Mouse (Mus musculus): ENCODE data around the gene Kif6.
A peak's percentile ranks its signal among the peaks of the same experiment; 100 is the strongest.

Kif6 gene

GRCm38 (mm10) chr17:49788187-49788974 is 173.4 kb downstream of the Kif6 start:
- no peak for DNase-seq (ENCODE audit: low spot score in 2 of 2)

DNA sequence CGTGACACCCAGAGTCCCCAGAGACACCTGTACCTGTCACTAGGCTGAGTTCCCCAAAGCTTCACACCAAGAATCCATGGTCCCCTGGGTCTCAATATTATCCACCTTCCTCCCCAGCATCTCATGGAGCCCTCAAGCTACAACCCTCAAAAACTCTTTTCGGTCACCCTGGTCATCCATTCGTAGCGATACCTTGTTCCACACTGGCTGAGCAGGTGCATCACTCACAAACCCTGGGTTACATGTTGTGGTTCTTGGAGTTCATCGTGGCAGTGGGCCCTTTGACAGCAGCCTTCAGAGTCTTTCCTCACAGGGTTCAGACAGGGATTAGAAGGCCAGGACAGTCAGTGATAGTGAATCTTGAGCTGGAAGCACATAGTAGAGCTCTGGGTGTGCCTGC is 176.6 kb downstream of the Kif6 start:
- no peak for DNase-seq (ENCODE audit: low spot score in 2 of 2)

GRCm38 (mm10) chr17:49792217-49792743 is 177.3 kb downstream of the Kif6 start:
- DNase-seq (ENCODE audit: low spot score in 2 of 2) = no peak

- DNase-seq (ENCODE audit: low spot score in 2 of 2) = no peak
These were observed 178.0 kb downstream of the Kif6 start for GRCm38 (mm10) chr17:49792946-49793345.

GRCm38 (mm10) chr17:49793965-49794364 is 179.0 kb downstream of the Kif6 start:
- no peak for DNase-seq (ENCODE audit: low spot score in 2 of 2)

DNA sequence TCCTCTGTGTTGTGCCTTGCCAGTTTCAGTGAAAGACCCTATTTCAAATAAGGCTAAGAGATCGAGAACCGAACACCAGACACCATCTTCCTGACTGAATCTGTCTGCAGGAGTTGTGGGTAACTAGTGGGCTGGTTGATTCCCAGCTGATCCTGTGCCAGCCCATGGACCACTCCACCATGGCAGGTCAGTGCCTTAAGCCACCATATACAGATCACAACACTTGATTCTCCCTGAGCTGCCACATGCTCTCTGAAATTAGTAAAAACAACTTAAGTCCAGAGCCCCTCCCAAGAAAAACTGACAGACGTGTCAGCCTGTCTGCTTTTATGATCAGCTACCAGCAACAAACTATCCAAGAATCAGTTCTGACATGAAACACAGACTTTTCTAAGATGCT is 180.3 kb downstream of the Kif6 start:
- DNase-seq (ENCODE audit: low spot score in 2 of 2) = no peak

GRCm38 (mm10) chr17:49796116-49796515 is 181.2 kb downstream of the Kif6 start:
- no peak for DNase-seq (ENCODE audit: low spot score in 2 of 2)

GRCm38 (mm10) chr17:49799168-49799567 is 184.2 kb downstream of the Kif6 start:
- peak in 1 of 2 experiments; percentile 7 for DNase-seq (ENCODE audit: low spot score in 2 of 2)

- DNase-seq (ENCODE audit: low spot score in 2 of 2) = no peak
These were observed 185.2 kb downstream of the Kif6 start for GRCm38 (mm10) chr17:49800157-49800556.

- DNase-seq (ENCODE audit: low spot score in 2 of 2) = no peak
These were observed 192.5 kb downstream of the Kif6 start for GRCm38 (mm10) chr17:49807461-49807860.

DNA sequence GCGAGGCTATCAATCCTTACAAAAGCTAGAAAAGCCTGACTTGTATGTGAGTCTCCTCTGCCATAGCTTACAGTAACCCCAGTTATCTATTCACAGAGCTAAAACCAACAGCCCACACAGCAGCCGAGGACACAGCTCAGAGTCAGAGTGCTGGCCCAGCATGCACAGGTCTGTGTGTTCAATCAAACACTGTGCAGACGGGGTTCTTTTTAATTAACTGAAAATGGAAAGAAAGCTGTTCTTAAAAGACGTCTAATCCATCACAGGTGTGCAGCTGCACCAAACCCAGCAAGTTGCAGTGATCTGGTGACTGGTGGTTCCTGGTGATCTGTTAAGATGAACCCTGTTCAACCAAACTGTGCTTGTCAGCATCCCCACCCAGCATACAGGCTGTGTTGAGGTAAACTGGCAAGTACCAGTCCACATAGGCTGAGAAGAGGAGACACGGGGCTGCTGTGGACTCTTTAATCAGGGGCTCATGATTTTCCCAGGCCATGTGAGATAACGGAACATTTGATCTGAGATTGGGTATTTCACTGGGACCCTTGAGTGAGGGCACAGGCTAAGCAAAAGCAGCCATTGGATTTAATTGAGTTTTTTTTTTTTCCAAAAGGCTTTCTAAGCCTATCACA is 193.9 kb downstream of the Kif6 start:
- no peak for DNase-seq (ENCODE audit: low spot score in 2 of 2)

DNA sequence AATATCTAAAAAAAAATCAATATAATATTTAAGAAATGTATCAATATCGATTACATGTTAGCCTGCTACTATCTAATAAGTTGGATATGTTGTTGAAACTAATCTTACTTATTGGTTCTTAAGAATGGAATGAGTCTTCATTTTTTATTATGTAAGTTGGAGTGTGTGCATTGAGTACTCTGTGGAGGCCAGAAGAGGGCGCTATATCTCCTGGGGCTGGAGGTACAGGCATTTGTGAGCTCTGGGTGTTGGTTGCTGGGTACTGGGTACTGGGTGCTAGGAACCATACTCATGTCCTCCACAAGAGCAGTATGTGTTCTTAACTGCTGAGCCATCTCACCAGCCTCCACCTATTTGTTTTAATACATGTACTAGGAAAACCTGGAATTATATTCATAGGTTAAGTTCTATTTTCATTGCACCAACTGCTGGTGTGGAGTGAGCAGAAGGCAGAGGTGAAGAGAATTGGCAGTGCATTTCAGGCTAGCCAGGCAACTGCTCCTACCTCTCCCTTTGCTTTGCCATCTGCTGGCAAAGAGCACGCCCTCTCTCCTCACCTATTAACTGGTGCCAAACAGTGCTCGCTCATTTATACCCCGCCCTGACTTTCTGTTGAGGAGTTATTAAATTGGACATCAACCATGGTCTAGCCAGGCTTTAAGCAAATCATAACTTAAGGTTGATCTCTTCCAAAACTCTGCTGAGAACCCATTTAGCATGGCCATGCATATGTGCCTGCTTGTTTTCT is 199.1 kb downstream of the Kif6 start:
- no peak for DNase-seq (ENCODE audit: low spot score in 2 of 2)

GRCm38 (mm10) chr17:49816067-49816565 is 201.2 kb downstream of the Kif6 start:
- DNase-seq (ENCODE audit: low spot score in 2 of 2) = no peak

- DNase-seq (ENCODE audit: low spot score in 2 of 2) = no peak
These were observed 201.8 kb downstream of the Kif6 start for GRCm38 (mm10) chr17:49816703-49817102.

- no peak for DNase-seq (ENCODE audit: low spot score in 2 of 2)
These were observed 205.3 kb downstream of the Kif6 start for GRCm38 (mm10) chr17:49820203-49820602.

GRCm38 (mm10) chr17:49824142-49824840 is 209.4 kb downstream of the Kif6 start:
- DNase-seq (ENCODE audit: low spot score in 2 of 2) = peak; percentile 12 to 22

- DNase-seq (ENCODE audit: low spot score in 2 of 2) = no peak
These were observed 210.0 kb downstream of the Kif6 start for GRCm38 (mm10) chr17:49824841-49825450.

- DNase-seq (ENCODE audit: low spot score in 2 of 2) = no peak
These were observed 210.9 kb downstream of the Kif6 start for GRCm38 (mm10) chr17:49825831-49826230.

GRCm38 (mm10) chr17:49831745-49832144 is 216.8 kb downstream of the Kif6 start:
- DNase-seq (ENCODE audit: low spot score in 2 of 2) = no peak

GRCm38 (mm10) chr17:49834044-49834545 is 219.2 kb downstream of the Kif6 start:
- DNase-seq (ENCODE audit: low spot score in 2 of 2) = no peak

DNA sequence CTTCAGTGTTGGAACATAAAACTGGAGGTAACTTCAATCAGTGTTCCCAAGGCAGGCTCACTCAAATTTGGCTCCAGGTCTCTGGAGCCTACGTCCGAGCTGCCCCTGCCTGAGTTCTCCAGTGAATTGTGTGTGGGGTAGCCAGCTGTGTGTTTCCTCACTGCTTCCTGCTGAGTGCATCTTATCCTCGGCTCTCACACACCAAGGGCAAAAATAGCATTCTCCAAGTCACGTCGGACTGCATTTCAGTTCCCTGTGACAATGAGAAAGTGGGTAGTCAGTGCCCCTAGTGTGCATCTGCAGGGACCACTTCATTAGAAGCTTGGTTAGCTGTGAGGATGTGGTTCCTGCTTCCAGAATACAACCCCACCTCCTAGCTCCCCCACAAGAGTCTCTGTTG is 222.5 kb downstream of the Kif6 start:
- DNase-seq (ENCODE audit: low spot score in 2 of 2) = no peak

All from heart, adult 9 months (tissue).